Mouse (Mus musculus): ENCODE measurements around the gene Trpc7. TPM values are rescaled to one million over a fixed set of nuclear protein-coding genes. Genes with fewer than 3 reads are reported as not detected.
A peak's percentile ranks its signal among the peaks of the same experiment; 100 is the strongest.

Trpc7 gene
- polyA plus RNA-seq, 1 experiment from 2014 or later = 0.11 TPM

DNA sequence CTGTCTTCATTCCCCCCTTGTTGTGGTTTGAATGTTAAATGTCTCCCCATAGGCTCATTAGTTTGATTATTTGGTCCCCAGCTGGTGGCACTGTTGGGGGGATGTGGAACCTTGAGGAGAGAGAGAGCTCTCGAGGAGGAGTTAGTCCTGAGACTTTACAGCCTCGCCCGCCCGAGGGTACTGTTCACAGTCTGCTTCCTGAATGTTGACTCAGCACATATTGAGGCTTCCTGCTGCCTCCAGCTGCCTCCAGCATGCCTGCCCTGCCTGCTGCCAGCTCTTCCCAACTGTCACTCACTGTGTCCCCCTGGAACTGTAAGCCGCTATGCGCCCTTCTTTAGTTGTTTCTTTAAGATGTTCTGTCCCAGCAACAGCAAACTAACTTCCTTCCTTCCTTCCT lies 31.2 kb downstream of the Trpc7 start:
- Histone ChIP-seq H3K27me3 (0 out of 2 replicates have a peak, but pooled peaks cover 3% of the 10 kb centered on the region), H3K27ac (no peak overlapping the region), H3K4me1 (peaks cover 29% of the 10 kb centered on the region), H3K36me3 (no peaks in the 10 kb centered on the region), H3K4me3 (no peak overlapping the region), H3K9ac (no peak overlapping the region), H3K9me3 (no peaks in the 10 kb centered on the region), H3K4me2 (no peak overlapping the region)
- WGBS = 70% methylated on average over 6 of the region's 6 CpGs
- no peak for ATAC-seq (ENCODE audit: insufficient number of reproducible peaks, insufficient read depth, low FRiP score, low TSS enrichment, low read depth)

DNA sequence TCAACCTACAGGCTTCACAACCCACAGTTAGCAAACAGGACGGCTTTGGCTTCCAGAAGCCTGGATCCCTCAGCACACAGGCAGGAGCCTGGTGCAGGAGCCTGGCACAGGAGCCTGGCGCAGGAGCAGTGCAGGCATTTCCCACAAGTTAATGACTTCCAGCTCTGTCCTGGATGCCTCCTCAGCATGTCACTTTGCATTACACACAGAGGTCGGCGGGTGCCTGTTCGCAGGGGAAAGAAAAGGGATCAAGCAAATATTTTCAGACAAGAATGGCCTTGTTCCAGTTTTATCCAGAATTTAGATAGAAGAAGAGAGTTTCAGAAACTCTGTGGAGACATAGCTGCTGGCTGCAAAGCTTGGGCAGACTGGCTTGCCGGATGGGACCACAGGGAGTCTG lies 33.8 kb downstream of the Trpc7 start:
- 19% methylated on average over 6 of the region's 6 CpGs for WGBS
- 0 out of 2 replicates have a peak, but pooled peaks cover 3% of the 10 kb centered on the region for H3K27me3 ChIP-seq
- no peaks in the 10 kb centered on the region for H3K9me3 ChIP-seq
- H3K27ac ChIP-seq = peak overlapping the region; percentile 55; the same call in 1 of the 2 replicates
- no peaks in the 10 kb centered on the region for H3K36me3 ChIP-seq
- ATAC-seq (ENCODE audit: insufficient number of reproducible peaks, insufficient read depth, low FRiP score, low TSS enrichment, low read depth) = no peak
- no peak overlapping the region for H3K9ac ChIP-seq
- no peak overlapping the region for H3K4me2 ChIP-seq
- H3K4me3 ChIP-seq = no peak overlapping the region
- peaks cover 29% of the 10 kb centered on the region for H3K4me1 ChIP-seq

DNA sequence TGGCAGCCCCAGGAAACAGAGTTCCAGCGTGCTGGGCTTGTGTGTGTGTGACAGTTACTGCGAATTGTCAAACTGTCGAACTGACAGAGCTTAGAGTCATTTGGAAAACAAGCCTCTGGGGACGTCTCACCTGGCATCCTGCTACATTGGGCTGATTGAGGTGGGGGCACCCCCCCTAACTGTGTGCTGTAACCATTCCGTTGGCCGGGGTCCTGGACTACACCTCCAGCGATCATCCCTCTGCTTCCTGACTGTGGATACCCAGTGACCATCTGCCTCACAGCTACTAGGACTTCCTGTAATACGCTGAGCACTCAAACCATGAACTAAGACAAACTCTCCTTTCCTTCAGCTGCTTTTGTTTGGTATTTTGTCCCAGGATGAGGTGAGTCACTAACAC lies 41.3 kb downstream of the Trpc7 start:
- WGBS = 71% methylated on average over 8 of the region's 8 CpGs
- no peak for ATAC-seq (ENCODE audit: insufficient number of reproducible peaks, insufficient read depth, low FRiP score, low TSS enrichment, low read depth)
- Histone ChIP-seq H3K36me3 (no peaks in the 10 kb centered on the region), H3K9ac (no peak overlapping the region), H3K9me3 (no peaks in the 10 kb centered on the region), H3K4me2 (no peak overlapping the region), H3K27me3 (no peaks in the 10 kb centered on the region), H3K27ac (no peak overlapping the region), H3K4me3 (no peak overlapping the region), H3K4me1 (no peaks in the 10 kb centered on the region)

DNA sequence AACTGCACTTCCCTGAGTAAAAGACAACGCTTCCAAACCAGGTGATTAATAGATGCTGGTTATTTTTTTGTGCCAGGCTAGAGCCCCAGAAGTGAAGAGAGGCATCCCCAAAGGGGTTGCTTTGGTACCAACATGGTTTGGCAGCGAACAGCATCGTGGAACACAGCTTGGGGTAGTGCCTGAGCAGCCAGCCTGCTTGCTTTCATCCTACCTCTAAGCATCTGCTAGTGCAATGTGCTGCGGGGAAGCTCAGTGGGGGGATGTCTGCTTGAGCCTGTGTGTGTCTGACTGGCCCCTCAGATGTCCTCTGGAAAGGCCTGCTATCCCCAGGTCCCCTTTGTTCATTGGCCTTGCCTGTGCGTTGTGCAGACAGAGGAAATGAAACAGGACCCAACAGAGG lies 42.4 kb downstream of the Trpc7 start:
- Histone ChIP-seq H3K9me3 (no peaks in the 10 kb centered on the region), H3K4me3 (no peak overlapping the region), H3K27me3 (no peaks in the 10 kb centered on the region), H3K9ac (no peak overlapping the region), H3K36me3 (no peaks in the 10 kb centered on the region), H3K4me2 (no peak overlapping the region), H3K27ac (no peak overlapping the region), H3K4me1 (no peaks in the 10 kb centered on the region)
- no peak for ATAC-seq (ENCODE audit: insufficient number of reproducible peaks, insufficient read depth, low FRiP score, low TSS enrichment, low read depth)
- 50% methylated on average over 5 of the region's 5 CpGs for WGBS

DNA sequence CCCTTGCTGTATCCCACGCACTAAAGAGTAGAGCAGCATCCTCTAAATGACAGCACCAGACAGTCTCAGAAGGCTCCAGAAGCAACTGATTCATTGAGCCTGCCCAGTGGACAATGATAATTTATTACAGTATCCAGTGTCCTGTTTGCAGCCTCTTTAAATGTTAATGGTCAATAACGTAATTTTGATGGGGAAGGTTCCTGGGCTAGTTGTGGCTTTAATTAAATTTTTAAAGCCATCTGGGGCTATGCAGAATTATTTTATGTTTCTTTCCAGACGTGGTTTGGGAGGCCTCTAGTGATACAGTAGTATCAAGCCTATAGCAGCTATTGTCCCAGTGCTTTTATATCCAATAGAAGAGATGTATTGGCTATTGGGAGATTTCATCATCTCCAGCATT lies 49.9 kb downstream of the Trpc7 start:
- no peak for ATAC-seq (ENCODE audit: insufficient number of reproducible peaks, insufficient read depth, low FRiP score, low TSS enrichment, low read depth)
- Histone ChIP-seq H3K9ac (no peak overlapping the region), H3K27me3 (no peaks in the 10 kb centered on the region), H3K4me3 (no peak overlapping the region), H3K36me3 (no peaks in the 10 kb centered on the region), H3K4me2 (no peak overlapping the region), H3K27ac (no peak overlapping the region), H3K4me1 (no peaks in the 10 kb centered on the region), H3K9me3 (no peaks in the 10 kb centered on the region; the same call in 1 of the 2 replicates)
- WGBS = 81% methylated on average over 3 of the region's 3 CpGs

DNA sequence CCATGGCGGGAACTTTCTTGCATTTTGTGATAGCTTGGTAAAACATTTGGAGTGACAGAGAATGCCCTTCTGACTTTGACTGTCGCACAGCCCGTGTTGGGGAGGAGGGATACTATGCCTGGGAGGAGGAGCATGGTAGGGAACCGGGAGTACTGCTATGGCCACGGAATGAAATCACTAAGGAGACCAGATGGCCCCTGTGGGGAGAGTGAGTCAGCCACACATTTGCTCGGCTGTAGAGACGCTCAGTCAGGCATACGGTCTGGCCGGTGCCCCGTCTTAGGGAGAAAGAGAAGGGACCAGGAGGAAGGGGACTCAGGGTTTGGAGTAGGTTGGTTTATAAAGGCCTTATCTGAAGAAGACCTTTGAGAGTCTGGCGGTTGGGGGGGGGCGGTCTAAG lies 80.3 kb downstream of the Trpc7 start:
- Histone ChIP-seq H3K9ac (no peak overlapping the region), H3K4me2 (no peak overlapping the region), H3K27ac (no peak overlapping the region), H3K9me3 (no peaks in the 10 kb centered on the region), H3K36me3 (no peaks in the 10 kb centered on the region), H3K4me3 (no peak overlapping the region), H3K4me1 (peaks cover 6% of the 10 kb centered on the region; the same call in 1 of the 2 replicates), H3K27me3 (no peaks in the 10 kb centered on the region)
- WGBS = 86% methylated on average over 12 of the region's 12 CpGs
- ATAC-seq (ENCODE audit: insufficient number of reproducible peaks, insufficient read depth, low FRiP score, low TSS enrichment, low read depth) = no peak

DNA sequence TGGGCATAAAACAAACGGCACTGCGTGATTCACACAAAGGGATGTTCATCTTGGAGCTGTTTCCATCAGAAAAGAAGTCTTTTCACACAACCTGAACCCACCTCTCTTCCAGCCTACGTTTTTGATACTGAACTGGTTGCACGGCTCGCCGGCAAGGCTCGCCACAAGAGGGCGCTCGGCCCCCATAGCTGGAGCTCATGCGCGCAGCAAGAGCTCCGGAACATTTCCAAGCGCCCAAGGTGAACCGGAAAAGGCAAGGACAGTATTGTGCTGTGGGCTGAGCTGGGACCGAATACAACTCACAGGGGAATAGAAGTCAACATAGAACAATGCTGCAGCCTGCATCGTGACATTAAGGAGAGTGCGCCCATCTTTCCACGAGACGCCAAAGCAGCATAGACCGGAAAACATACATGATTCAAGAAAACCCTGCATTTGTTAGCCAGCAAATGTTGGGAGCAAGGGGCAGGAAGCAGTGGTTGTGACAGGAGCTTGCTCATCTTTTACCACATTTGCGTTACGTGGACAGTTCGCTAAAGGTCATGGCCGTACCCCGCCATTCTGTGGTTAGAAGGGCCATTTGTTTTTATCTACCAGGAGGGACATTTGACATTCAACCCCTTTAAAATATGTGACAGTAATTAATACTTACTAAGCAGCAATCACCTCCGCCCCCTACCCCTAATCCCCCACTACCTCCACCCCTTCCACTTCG lies 88.9 kb downstream of the Trpc7 start:
- 0 out of 2 replicates have a peak, but pooled peaks have one; percentile 52 for ATAC-seq (ENCODE audit: insufficient number of reproducible peaks, insufficient read depth, low FRiP score, low TSS enrichment, low read depth)
- Histone ChIP-seq H3K27ac (no peak overlapping the region), H3K4me1 (0 out of 2 replicates have a peak, but pooled peaks cover 3% of the 10 kb centered on the region), H3K9me3 (no peaks in the 10 kb centered on the region), H3K9ac (peak overlapping the region; percentile 58), H3K4me3 (peak overlapping the region; percentile 36), H3K36me3 (no peaks in the 10 kb centered on the region), H3K4me2 (peak overlapping the region; percentile 66), H3K27me3 (no peaks in the 10 kb centered on the region; the same call in 1 of the 2 replicates)
- WGBS = 8% methylated on average over 27 of the region's 27 CpGs

DNA sequence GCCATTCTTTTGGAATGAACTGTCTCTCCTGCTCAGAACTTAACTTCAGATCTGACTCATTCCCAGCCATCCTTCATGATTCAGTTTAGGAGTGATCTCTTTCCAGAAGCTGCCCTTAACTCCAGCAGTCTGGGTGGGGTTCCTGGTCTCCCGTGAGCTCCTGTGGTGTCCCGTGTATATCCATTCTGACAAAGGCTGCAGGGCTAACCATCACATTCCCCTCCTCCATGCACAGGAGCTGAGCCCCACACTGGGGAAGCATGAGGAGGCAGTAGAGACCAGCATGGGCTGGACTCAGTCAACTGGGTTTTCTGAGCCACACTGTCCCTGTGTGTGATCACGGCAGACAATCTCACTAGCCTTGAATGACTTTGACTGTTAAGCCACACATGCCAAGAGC lies 90.7 kb downstream of the Trpc7 start:
- Histone ChIP-seq H3K4me3 (no peak overlapping the region), H3K36me3 (no peaks in the 10 kb centered on the region), H3K9me3 (no peaks in the 10 kb centered on the region), H3K9ac (no peak overlapping the region), H3K27ac (no peak overlapping the region), H3K27me3 (no peaks in the 10 kb centered on the region; the same call in 1 of the 2 replicates), H3K4me1 (0 out of 2 replicates have a peak, but pooled peaks cover 3% of the 10 kb centered on the region), H3K4me2 (no peak overlapping the region)
- ATAC-seq (ENCODE audit: insufficient number of reproducible peaks, insufficient read depth, low FRiP score, low TSS enrichment, low read depth) = no peak
- WGBS = 64% methylated on average over 3 of the region's 3 CpGs

DNA sequence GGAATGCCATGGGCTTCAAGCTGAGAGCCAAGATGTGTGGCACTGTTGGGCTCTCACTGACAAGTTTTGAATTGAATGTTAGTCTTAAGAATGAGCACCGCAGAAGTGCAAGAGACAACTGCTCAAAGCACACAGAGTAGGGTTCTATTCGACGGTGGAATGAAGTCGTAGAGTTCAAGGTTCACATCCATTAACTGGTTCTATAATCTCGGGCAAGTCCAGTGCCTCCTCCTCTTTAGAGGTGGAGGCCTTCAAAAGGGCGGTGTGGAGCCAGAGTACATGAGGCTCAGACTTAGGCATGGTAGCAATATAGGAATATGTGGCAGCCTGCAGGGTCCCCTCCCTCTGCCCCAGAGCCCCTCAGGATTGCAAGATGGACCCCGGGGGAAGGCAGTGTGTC lies 98.3 kb downstream of the Trpc7 start:
- peaks cover 14% of the 10 kb centered on the region for H3K4me1 ChIP-seq
- ATAC-seq (ENCODE audit: insufficient number of reproducible peaks, insufficient read depth, low FRiP score, low TSS enrichment, low read depth) = no peak
- 88% methylated on average over 7 of the region's 7 CpGs for WGBS

DNA sequence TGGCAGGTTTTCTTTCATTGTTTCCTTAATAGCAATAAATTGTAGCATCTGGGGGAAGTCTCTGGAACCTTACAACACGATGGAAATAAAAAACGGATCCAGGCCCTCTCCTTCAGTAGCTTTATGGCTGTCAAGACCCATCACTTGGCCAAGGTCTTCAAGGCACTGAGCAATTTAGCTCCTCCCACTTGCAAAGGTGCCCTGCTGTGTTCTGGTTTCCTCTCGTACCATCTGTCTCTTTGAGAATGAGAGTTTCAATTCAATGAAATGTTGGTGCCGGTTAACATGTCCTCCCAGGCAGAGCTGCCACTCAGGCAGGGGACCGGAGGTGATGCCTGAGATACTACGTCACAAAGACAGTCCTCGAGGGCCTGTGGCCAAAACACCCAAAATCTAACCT lies 100.3 kb downstream of the Trpc7 start:
- Histone ChIP-seq H3K27ac (no peak overlapping the region), H3K9me3 (no peaks in the 10 kb centered on the region), H3K4me2 (no peak overlapping the region), H3K4me1 (peaks cover 14% of the 10 kb centered on the region), H3K4me3 (no peak overlapping the region), H3K36me3 (no peaks in the 10 kb centered on the region), H3K27me3 (0 out of 2 replicates have a peak, but pooled peaks cover 4% of the 10 kb centered on the region), H3K9ac (no peak overlapping the region)
- ATAC-seq (ENCODE audit: insufficient number of reproducible peaks, insufficient read depth, low FRiP score, low TSS enrichment, low read depth) = no peak
- 73% methylated on average over 7 of the region's 7 CpGs for WGBS

More for the DNA sequence above, 98.3 kb downstream of the Trpc7 start:
- Histone ChIP-seq H3K27me3 (0 out of 2 replicates have a peak, but pooled peaks cover 4% of the 10 kb centered on the region), H3K9me3 (no peaks in the 10 kb centered on the region), H3K36me3 (no peaks in the 10 kb centered on the region), H3K9ac (no peak overlapping the region), H3K4me3 (no peak overlapping the region), H3K27ac (no peak overlapping the region), H3K4me2 (no peak overlapping the region)

DNA sequence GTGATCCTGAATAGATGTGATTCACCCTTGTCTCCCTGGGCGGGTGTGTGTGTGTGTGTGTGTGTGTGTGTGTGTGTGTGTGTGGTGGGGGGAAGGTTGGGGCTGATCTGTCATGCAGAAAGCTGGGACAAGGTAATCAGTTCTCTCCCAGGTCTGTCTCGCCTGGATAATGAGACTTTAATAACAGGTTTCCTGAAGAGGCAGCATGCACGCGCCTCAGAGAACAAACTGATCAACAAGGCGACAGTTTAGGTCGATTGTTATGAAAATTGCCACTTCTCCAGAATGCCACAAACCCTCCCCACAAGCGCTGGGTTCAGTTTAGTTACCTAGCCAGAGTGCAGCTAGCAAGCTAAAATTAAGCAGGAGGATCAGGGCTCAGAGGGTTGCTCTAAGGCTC lies 101.4 kb downstream of the Trpc7 start:
- H3K4me1 ChIP-seq = peaks cover 20% of the 10 kb centered on the region
- no peaks in the 10 kb centered on the region for H3K36me3 ChIP-seq
- no peak overlapping the region for H3K4me2 ChIP-seq
- no peak for ATAC-seq (ENCODE audit: insufficient number of reproducible peaks, insufficient read depth, low FRiP score, low TSS enrichment, low read depth)
- no peaks in the 10 kb centered on the region for H3K9me3 ChIP-seq
- 34% methylated on average over 7 of the region's 7 CpGs for WGBS
- no peak overlapping the region for H3K27ac ChIP-seq
- no peak overlapping the region for H3K4me3 ChIP-seq
- H3K9ac ChIP-seq = no peak overlapping the region
- H3K27me3 ChIP-seq = 0 out of 2 replicates have a peak, but pooled peaks cover 4% of the 10 kb centered on the region

DNA sequence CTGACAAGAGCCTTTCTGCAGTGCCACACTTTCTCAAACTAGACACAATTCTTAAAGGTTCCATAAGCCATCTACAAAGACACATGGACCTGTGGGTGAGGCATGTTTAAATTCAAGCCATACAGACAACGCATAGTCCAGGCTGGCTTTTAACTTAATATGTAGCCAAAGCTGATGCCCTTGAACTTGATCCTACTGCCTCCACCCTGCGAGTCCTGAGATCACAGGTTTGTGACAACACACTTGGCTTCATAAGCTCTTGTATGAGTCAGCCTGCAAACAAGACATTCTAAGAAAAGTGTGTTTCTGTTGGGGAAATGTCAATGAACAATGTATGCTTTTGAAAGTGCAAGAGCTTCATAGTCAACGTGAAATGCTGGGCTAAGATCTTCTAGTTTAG lies 102.9 kb downstream of the Trpc7 start:
- no peak for ATAC-seq (ENCODE audit: insufficient number of reproducible peaks, insufficient read depth, low FRiP score, low TSS enrichment, low read depth)
- peaks cover 20% of the 10 kb centered on the region for H3K4me1 ChIP-seq
- 76% methylated on average over 3 of the region's 3 CpGs for WGBS

More for the DNA sequence above, 102.9 kb downstream of the Trpc7 start:
- H3K9me3 ChIP-seq = no peaks in the 10 kb centered on the region
- H3K27ac ChIP-seq = no peak overlapping the region
- no peak overlapping the region for H3K4me3 ChIP-seq
- no peaks in the 10 kb centered on the region for H3K36me3 ChIP-seq
- no peak overlapping the region for H3K9ac ChIP-seq
- no peak overlapping the region for H3K4me2 ChIP-seq
- 0 out of 2 replicates have a peak, but pooled peaks cover 4% of the 10 kb centered on the region for H3K27me3 ChIP-seq
